Mouse (Mus musculus) c-Kit-negative CD71-positive TER-119-positive erythroid progenitor cells, embryonic 14.5 days (primary cell): ENCODE results near the gene Mknk2.

Source experiments
- DNase-seq: peaks from one replicate; pipeline ENCODE4 v3.0.0-alpha.2; 2013; ENCODE audit warnings: low read depth, low spot score

The Mknk2 gene

GRCm38 (mm10) chr10:80692249-80693165 lies 14.6 kb upstream of the Mknk2 start:
- no peak for DNase-seq

GRCm38 (mm10) chr10:80687850-80688249 lies 9.9 kb upstream of the Mknk2 start:
- DNase-seq = peak; percentile 60

GRCm38 (mm10) chr10:80686617-80687016 lies 8.7 kb upstream of the Mknk2 start:
- DNase-seq = no peak

GRCm38 (mm10) chr10:80684984-80685383 lies 7.1 kb upstream of the Mknk2 start:
- peak; percentile 60 for DNase-seq

GRCm38 (mm10) chr10:80684214-80684613 lies 6.3 kb upstream of the Mknk2 start:
- DNase-seq = peak; percentile 73

- DNase-seq = no peak
These were observed 5.7 kb upstream of the Mknk2 start for GRCm38 (mm10) chr10:80683647-80684046.

GRCm38 (mm10) chr10:80682003-80682402 lies 4.1 kb upstream of the Mknk2 start:
- DNase-seq = no peak

GRCm38 (mm10) chr10:80680260-80680696 lies 2.4 kb upstream of the Mknk2 start:
- no peak for DNase-seq

- DNase-seq = no peak
These were observed 1.8 kb upstream of the Mknk2 start for GRCm38 (mm10) chr10:80679556-80680259.

- no peak for DNase-seq
These were observed 877 bp upstream of the Mknk2 start for GRCm38 (mm10) chr10:80678601-80679377.

GRCm38 (mm10) chr10:80677128-80677875 lies 610 bp downstream of the Mknk2 start:
- DNase-seq = no peak

- DNase-seq = peak; percentile 97
These were observed 1.5 kb downstream of the Mknk2 start for GRCm38 (mm10) chr10:80676198-80676928.

- DNase-seq = no peak
These were observed 2.3 kb downstream of the Mknk2 start for GRCm38 (mm10) chr10:80675405-80676197.

- no peak for DNase-seq
These were observed 3.0 kb downstream of the Mknk2 start for GRCm38 (mm10) chr10:80674851-80675404.

GRCm38 (mm10) chr10:80674161-80674711 lies 3.7 kb downstream of the Mknk2 start:
- DNase-seq = no peak

- DNase-seq = no peak
These were observed 4.2 kb downstream of the Mknk2 start for GRCm38 (mm10) chr10:80673690-80674089.

GRCm38 (mm10) chr10:80671936-80672690 lies 5.8 kb downstream of the Mknk2 start:
- no peak for DNase-seq

GRCm38 (mm10) chr10:80671251-80671650 lies 6.7 kb downstream of the Mknk2 start:
- DNase-seq = no peak
